Comparison of ENCODE assay signal across 15 mouse cellular contexts in genomic region chr7:73529261-73529660, GRCm38 (mm10). TPM values are rescaled to one million over a fixed set of nuclear protein-coding genes. Genes with fewer than 3 reads are reported as not detected.
A peak's percentile ranks its signal among the peaks of the same experiment; 100 is the strongest.
DNase-seq lines count a peak whose midpoint lies in the region; ATAC-seq and TF ChIP-seq lines count a peak whose summit lies in the region.
"Had no signal": no experiment of that assay in that cellular context is flagged by ENCODE, and none has a peak within 500 bp of the region (broad histone marks: within the 10 kb centered on the region; RNA-seq: fewer than 3 reads in every experiment).

No protein-coding gene starts in this region.

- ATAC-seq in kidney, embryonic 16.5 days (ENCODE audit: low FRiP score, low TSS enrichment): no peak
- no peak for ATAC-seq in midbrain, embryonic 12.5 days (ENCODE audit: low FRiP score, low read depth)
- ATAC-seq in stomach, postnatal 0 days (ENCODE audit: low FRiP score, low TSS enrichment): no peak

- peak overlapping the region; percentile 99 for H3K27ac ChIP-seq in gastrocnemius, adult 2 months
- H3K27ac ChIP-seq in kidney, embryonic 16.5 days (ENCODE audit: low read length): 0 out of 2 replicates have a peak overlapping the region, but pooled peaks have one; percentile 59
- 0 out of 2 replicates have a peak overlapping the region, but pooled peaks have one; percentile 26 for H3K27ac ChIP-seq in midbrain, embryonic 12.5 days (replicated peaks)
- H3K27ac ChIP-seq in midbrain, embryonic 10.5 days (replicated peaks): no peak overlapping the region
- 0 out of 2 replicates have a peak overlapping the region, but pooled peaks have one; percentile 18 for H3K27ac ChIP-seq in stomach, postnatal 0 days (replicated peaks)
- H3K27ac ChIP-seq: embryonic facial prominence, embryonic 15.5 days had no signal

- peaks cover 5% of the 10 kb centered on the region for H3K36me3 ChIP-seq in kidney, embryonic 16.5 days (ENCODE audit: insufficient read depth, low read length)
- H3K36me3 ChIP-seq in midbrain, embryonic 12.5 days: no peaks in the 10 kb centered on the region
- peaks cover 39% of the 10 kb centered on the region for H3K36me3 ChIP-seq in midbrain, embryonic 10.5 days
- H3K36me3 ChIP-seq in stomach, postnatal 0 days (ENCODE audit: control insufficient read depth, insufficient read depth, low read length): 0 out of 2 replicates have a peak, but pooled peaks cover 4% of the 10 kb centered on the region

- H3K4me1 ChIP-seq in kidney, embryonic 16.5 days (ENCODE audit: insufficient read depth, low read length): peaks cover 38% of the 10 kb centered on the region
- peaks cover 27% of the 10 kb centered on the region for H3K4me1 ChIP-seq in midbrain, embryonic 12.5 days
- H3K4me1 ChIP-seq in midbrain, embryonic 10.5 days: peaks cover 20% of the 10 kb centered on the region
- peaks cover 6% of the 10 kb centered on the region for H3K4me1 ChIP-seq in stomach, postnatal 0 days (replicated peaks; ENCODE audit: control insufficient read depth, insufficient read depth)

- no peaks in the 10 kb centered on the region for H3K9me3 ChIP-seq in kidney, embryonic 16.5 days (ENCODE audit: low read length)
- no peaks in the 10 kb centered on the region for H3K9me3 ChIP-seq in midbrain, embryonic 12.5 days
- H3K9me3 ChIP-seq in midbrain, embryonic 10.5 days (replicated peaks): no peaks in the 10 kb centered on the region
- H3K9me3 ChIP-seq in stomach, postnatal 0 days (ENCODE audit: control insufficient read depth, low read length): no peaks in the 10 kb centered on the region
- H3K9me3 ChIP-seq: embryonic facial prominence, embryonic 15.5 days; forebrain, embryonic 12.5 days had no signal

- 86% methylated on average over 6 of the region's 6 CpGs for WGBS in kidney, embryonic 16.5 days
- 93% methylated on average over 6 of the region's 6 CpGs for WGBS in midbrain, embryonic 12.5 days
- 95% methylated on average over 6 of the region's 6 CpGs for WGBS in midbrain, embryonic 10.5 days
- 77% methylated on average over 6 of the region's 6 CpGs for WGBS in stomach, postnatal 0 days

- no peak for TF ChIP-seq CTCF in gastrocnemius, adult 2 months (IDR thresholded peaks at IDR 0.05)
- TF ChIP-seq CTCF in stomach, postnatal 0 days (IDR thresholded peaks at IDR 0.05; ENCODE audit: low read depth): no peak

- DNase-seq in gastrocnemius, adult 2 months: no peak
- no peak for DNase-seq in gastrocnemius, postnatal 10 days
- no peak for DNase-seq in kidney, postnatal 14 days
- DNase-seq in midbrain, embryonic 10.5 days (ENCODE audit: low spot score): no peak
- no peak for DNase-seq in stomach, postnatal 0 days (ENCODE audit: low spot score)
- DNase-seq in urinary bladder, adult 2 months (ENCODE audit: low spot score): no peak
- DNase-seq: cerebellum, adult 11-12 months; cerebellum, postnatal 36 days; heart, postnatal 14 days; kidney, adult 18-20 months had no signal

- H3K27me3 ChIP-seq in kidney, embryonic 16.5 days (ENCODE audit: insufficient read depth, low read length): no peaks in the 10 kb centered on the region
- no peaks in the 10 kb centered on the region for H3K27me3 ChIP-seq in midbrain, embryonic 12.5 days
- no peaks in the 10 kb centered on the region for H3K27me3 ChIP-seq in midbrain, embryonic 10.5 days (ENCODE audit: low read depth, poor library complexity, severe bottlenecking)
- no peaks in the 10 kb centered on the region for H3K27me3 ChIP-seq in stomach, postnatal 0 days (ENCODE audit: control insufficient read depth, insufficient read depth, low read length)
- H3K27me3 ChIP-seq: embryonic facial prominence, embryonic 15.5 days; forebrain, embryonic 12.5 days had no signal

- H3K4me3 ChIP-seq in gastrocnemius, adult 2 months: no peak overlapping the region
- H3K4me3 ChIP-seq in kidney, embryonic 16.5 days (ENCODE audit: low read length): no peak overlapping the region
- H3K4me3 ChIP-seq in midbrain, embryonic 12.5 days: no peak overlapping the region
- no peak overlapping the region for H3K4me3 ChIP-seq in midbrain, embryonic 10.5 days
- no peak overlapping the region for H3K4me3 ChIP-seq in stomach, postnatal 0 days (ENCODE audit: low read depth, low read length)
- H3K4me3 ChIP-seq: embryonic facial prominence, embryonic 15.5 days; forebrain, embryonic 12.5 days had no signal

- no peak for TF ChIP-seq EP300 in stomach, postnatal 0 days (optimal IDR thresholded peaks at IDR 0.05)

- intact Hi-C loops in gastrocnemius, adult 2 months (cut with DNase I): no loop called here

- H3K4me2 ChIP-seq in kidney, embryonic 16.5 days (replicated peaks; ENCODE audit: low read depth, low read length): no peak overlapping the region
- H3K4me2 ChIP-seq in midbrain, embryonic 12.5 days (replicated peaks): no peak overlapping the region
- no peak overlapping the region for H3K4me2 ChIP-seq in stomach, postnatal 0 days (replicated peaks; ENCODE audit: low read depth)
- H3K4me2 ChIP-seq: embryonic facial prominence, embryonic 15.5 days; forebrain, embryonic 12.5 days; midbrain, embryonic 11.5 days had no signal

- H3K9ac ChIP-seq in kidney, embryonic 16.5 days (replicated peaks; ENCODE audit: low read length): no peak overlapping the region
- H3K9ac ChIP-seq in midbrain, embryonic 12.5 days (replicated peaks): no peak overlapping the region
- no peak overlapping the region for H3K9ac ChIP-seq in stomach, postnatal 0 days (ENCODE audit: low read length)
- H3K9ac ChIP-seq: embryonic facial prominence, embryonic 15.5 days; forebrain, embryonic 12.5 days had no signal

RNA-seq across cellular contexts. Expression of gene Chd2, which starts 12.4 kb away (rescaled TPM):
- total RNA-seq in gastrocnemius, adult 2 months (2021): 10 to 100 TPM; 40.7 to 48.4 TPM
- 10 to 100 TPM; 42.9 to 57.0 TPM for total RNA-seq in gastrocnemius, postnatal 10 days (2021)
- polyA plus RNA-seq in kidney, embryonic 16.5 days (2015; fragmentation: Nextera tagmentation; extraction: Ambion mirVana): 45.3 and 59.0 TPM in 2 replicates
- 54.8 and 61.4 TPM in 2 replicates for polyA plus RNA-seq in midbrain, embryonic 12.5 days (2016; fragmentation: Nextera tagmentation; extraction: Ambion mirVana)
- 39.6 and 48.3 TPM in 2 replicates for polyA plus RNA-seq in midbrain, embryonic 10.5 days (2016; fragmentation: Nextera tagmentation; extraction: Ambion mirVana)
- 15.9 and 18.0 TPM in 2 replicates for polyA plus RNA-seq in stomach, postnatal 0 days (2015; fragmentation: Nextera tagmentation; extraction: Ambion mirVana)
- 25.6 and 27.3 TPM in 2 replicates for polyA plus RNA-seq in urinary bladder, adult 2 months (2012; rRNA removed)
